Mouse (Mus musculus) cerebellum, postnatal 36 days (tissue): Measurements from ENCODE around the gene Trmt2b.
"Not testable (repeated sequence)": the region's sequence is repeated elsewhere in the genome, so short reads cannot be mapped to it uniquely, and the experiment has no call there.

Source experiments
- DNase-seq, 2 experiments: peaks; one replicate each; pipeline ENCODE4 v3.0.0; 2021 to 2022; ENCODE audit warnings: mixed read lengths in 2 of 2

The Trmt2b gene

DNA sequence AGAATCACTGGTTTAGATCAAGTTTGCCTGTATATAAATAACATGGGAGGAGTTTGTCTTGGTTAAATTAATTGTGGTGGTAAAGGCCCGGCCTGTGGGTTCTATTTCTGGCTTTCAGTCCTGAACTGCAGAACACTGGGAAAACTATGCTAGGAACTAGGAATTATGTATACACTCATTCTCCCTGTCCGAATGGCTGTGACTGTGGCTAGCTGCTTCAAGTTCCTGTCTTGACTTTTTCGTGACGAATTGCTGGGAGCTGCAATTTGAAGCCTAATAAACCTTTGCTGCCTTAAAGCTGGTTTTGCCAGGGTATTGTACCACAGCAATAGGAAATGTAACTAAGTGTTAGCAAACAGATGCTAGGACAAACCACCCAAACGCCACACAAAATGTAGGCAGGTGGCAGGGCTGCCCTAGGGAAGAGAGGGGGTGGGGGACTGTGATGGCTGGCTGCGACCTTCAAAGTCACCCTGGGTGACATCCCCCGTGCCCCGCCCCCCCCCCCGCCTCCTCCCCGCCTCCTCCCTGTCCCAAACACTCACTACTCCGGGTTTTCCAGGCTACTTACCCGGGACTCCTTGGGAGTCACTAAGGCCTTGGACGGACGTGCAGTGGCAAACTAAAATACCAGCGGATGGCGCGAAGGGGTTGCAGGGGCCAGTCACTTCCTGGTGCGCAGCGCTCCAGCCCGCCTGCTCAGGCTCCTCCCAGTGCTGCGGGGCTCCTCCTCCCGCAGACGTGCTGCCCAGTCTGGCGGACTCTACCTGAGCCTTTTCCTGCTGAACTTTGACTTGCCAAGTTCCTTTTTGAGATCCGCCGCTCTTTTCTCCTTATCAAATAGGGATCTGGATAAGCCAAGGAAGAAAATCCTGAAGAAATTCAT is at the start of gene Trmt2b:
Trmt2b (minus strand) TSS at position 710 of the 886 bp plus-strand sequence.
- peak; percentile 54 to 61 for DNase-seq

DNA sequence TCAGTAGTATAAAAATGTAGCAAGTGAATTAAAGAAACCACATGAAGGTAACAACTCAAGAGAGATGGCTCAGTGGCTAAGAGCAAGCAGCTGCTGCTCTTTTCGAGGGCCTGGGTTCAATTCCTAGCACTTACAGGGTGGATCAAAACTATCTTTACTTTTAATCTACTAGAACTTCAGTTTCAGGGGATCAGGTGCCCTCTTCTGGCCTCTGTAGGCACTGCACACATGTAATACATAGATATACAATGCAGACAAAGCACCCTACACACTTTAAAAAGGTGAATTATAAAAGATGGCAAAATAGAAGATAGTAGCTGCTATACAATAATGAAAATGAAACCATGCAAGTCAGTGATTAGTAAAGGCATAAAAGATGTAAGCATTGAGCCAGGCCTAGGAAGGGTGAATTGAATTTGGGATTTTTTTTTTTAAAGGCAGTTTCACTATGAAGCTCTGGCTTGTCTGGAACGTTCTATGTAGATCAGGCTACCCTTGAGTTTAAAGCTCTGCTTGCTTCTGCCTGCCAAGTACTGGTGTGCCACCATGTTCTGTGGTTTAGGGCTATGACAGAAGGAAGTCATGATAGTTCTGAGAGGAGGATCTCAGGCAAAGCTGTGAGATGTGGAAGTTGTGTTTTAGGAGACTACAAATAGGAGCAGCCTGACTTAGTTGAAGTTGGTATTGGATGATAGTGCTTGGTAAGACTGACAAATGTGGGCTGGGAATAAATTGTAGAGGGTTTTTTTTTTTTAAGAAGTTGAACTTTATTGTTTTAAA is 42.6 kb upstream of the Trmt2b start:
- DNase-seq, result peak in 1 of 2 experiments; percentile 19

DNA sequence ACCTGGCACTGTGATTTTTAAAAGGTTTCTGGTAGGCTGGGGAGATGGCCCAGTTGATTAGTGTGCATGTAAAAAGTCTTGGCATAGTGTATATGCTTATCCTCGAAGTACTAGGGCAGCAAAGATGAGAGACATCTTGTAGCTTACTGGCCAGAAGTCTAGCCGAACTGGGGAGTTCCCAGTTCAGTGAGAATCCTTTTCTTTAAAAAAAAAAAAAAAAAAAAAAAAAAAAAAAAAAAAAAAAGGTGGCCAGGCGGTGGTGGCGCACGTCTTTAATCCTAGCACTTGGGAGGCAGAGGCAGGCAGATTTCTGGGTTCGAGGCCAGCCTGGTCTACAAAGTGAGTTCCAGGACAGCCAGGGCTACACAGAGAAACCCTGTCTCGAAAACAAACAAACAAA is 34.4 kb upstream of the Trmt2b start:
- not testable (repeated sequence) for DNase-seq

- DNase-seq, result no peak
These were observed 31.5 kb upstream of the Trmt2b start for GRCm38 (mm10) chrX:134308275-134308634.

GRCm38 (mm10) chrX:134307534-134308274 is 30.9 kb upstream of the Trmt2b start, which contains the start of gene Cenpi:
Cenpi (plus strand) TSS chrX:134308084.
- DNase-seq, result peak; percentile 79 to 82

DNA sequence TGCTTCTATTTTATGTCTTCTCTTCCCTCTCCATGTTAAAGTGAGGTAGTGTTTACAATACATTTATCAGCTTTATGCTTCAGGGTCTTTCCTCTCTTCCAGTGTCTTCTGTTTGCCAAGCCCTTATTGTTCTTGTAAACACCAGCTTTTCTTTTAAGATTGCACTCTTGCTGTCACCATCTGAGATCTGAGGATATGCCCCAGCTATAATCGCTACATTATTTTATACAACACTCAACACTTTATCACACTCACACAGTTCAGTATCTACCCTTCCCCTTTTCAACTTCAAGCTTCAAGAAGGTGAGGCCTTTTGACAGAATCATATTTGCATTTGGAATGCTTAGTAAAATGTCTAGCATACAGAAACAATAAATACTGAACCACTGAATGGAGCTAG is 26.5 kb upstream of the Trmt2b start:
- no peak for DNase-seq

DNA sequence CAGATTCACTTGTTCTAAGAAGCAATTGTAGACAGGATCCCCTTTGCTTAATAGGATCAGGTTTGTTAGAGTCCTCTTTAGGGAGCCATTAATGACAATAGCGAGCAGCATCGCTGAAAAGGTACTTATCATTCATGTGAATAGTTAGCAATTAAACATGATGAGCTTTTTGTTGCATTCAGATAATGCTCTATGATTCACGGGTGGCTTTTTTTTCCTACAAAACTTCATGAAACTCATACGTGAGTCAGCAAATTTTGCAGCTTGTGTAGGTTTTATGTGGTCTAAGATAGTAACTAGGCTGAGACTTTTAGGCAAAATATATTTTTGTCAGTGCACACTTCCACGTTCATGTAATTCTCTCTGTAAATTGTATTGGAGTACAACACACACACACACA is 23.4 kb upstream of the Trmt2b start:
- no peak for DNase-seq

DNA sequence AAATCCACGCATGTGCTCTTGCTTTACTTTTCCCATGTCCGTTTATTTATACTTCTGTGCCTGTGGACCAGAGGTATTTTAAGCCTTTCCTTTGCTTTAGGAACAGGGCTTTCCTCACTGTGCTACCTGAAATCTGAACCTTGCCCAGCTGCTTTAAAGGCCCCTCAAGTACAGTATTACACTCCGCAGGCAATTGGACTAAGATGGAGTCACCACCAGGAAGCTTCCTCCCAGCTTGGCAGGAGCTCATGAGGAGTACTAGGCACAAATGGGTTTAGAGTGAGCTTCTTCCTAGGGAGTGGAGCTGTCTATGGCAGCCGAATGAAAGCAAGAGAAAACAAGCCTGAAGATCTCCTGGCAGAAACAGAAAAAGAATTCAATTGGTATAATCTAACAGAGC is 20.4 kb upstream of the Trmt2b start:
- DNase-seq, result peak; percentile 19 to 35

GRCm38 (mm10) chrX:134296737-134297136 is 20.0 kb upstream of the Trmt2b start:
- peak; percentile 35 to 37 for DNase-seq

- peak; percentile 59 to 61 for DNase-seq
These were observed 19.5 kb upstream of the Trmt2b start for GRCm38 (mm10) chrX:134296301-134296700.

- no peak for DNase-seq
These were observed 10.5 kb upstream of the Trmt2b start for GRCm38 (mm10) chrX:134287305-134287704.

DNA sequence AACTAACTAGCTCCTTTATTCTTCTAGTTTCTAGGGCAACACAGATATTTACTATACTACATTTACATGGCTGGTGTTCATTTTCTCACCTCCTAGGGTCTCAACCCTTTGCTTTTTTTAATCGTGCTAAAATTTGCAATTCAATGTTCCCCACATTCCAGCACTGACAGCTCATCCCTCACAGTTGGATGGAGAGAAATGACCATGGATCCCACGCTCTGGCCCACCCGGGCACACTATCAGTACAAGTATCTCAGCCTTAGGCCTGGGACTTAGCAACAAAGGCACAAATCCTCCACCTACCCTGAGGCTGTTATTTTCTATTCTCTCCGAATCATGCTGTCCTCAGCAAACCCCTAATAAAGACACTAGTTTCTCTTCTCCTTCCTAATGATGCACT is 9.0 kb upstream of the Trmt2b start:
- no peak for DNase-seq

DNA sequence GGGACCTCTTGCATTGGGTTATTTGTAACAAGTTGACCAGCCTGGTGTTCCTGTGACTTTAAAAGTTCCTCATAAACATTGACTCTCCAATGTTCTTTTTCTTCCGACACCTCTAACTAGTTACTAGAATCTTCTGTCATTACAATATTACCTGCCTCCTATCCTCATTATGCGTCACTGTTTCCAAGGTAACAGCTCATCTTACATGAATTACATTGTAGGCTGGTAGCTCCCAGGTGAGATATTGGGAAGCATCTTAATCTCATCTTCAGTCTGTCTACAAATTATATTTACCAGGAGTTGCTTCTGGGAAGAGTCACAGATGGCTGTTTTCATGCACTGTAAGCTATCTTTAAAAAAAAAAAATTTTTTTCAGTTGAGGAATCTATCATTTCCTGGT is 8.3 kb upstream of the Trmt2b start:
- no peak for DNase-seq

- DNase-seq, result no peak
These were observed 3.7 kb upstream of the Trmt2b start for GRCm38 (mm10) chrX:134280531-134280930.

DNA sequence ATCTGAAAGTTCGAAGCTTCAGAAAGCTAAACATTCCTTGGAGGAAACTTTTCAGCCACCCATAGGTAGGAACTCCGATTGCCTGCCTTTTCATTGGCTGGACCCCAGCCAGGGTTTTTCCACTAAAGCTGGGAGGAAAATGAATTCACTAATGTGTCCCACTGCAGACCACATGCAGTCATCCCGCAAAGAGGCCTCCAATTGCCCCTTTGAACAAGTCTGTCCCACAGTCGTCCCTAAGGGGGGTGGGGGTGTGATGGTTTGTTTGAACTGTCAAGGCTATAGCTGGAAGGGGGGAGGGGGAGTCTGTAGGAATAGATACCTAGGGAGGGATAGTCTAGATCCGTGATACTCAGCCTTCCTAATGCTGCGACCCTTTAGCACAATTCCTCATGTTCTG is 1.1 kb downstream of the Trmt2b start:
- peak; percentile 9 to 10 for DNase-seq

- DNase-seq, result no peak
These were observed 14.7 kb downstream of the Trmt2b start for GRCm38 (mm10) chrX:134262129-134262528.

DNA sequence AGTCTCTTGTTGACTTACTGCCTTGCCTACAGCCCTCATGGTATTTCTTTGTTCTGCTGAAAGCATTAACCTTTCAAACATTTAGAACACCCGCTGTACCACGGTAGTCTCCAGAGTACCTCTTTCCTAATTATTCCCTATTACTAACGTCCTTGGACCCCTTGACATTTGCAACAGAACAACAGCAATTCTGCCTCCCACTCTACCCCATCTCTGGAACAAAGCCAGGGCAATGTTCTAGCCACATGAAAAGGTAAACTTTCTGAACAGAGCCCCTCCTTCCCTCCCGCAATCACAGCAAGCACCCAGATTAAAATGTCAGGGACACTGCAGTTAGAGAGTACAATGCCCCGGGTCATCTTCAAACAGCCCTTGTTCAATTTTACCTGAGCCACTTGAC is 15.6 kb downstream of the Trmt2b start:
- no peak for DNase-seq

DNA sequence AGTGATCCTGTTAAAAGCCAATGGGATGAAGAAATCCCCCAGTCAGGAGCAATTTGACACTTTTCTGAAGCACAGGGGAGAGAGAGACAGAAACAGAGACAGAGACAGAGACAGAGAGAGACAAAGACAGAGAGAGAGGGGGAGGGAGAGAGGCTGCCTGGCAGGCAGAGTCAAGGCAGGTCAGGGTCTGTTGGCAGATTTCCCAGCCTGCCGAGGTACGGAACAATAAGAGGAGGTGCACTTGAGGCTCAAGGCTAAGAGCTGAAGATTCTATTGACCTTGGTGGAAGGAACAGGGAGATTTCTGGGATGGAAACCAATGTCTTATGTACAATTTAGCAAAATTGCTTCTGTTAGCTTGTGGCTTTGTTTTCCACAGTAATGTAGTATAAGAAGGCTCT is 28.6 kb downstream of the Trmt2b start:
- DNase-seq, result no peak

DNA sequence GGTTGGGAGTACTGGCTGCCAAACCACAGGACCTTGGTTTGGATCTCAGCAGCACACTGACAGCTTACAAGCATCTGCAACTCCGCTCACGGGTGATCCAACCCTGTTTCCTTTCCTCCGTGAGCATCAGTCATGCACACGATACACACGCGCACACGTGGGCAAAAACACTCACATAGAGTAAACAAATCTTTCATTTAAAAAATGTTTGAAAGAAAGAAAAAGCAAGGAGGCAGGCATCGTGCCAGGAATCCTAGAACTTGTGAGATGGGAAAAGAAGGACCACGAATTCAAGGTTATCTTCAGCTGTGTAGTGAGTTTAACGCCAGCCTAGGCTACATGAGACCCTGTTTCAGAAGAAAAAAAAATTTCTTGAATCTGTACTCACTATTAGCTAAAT is 30.8 kb downstream of the Trmt2b start:
- no peak for DNase-seq

GRCm38 (mm10) chrX:134238266-134238665 is 38.5 kb downstream of the Trmt2b start:
- no peak for DNase-seq

- no peak for DNase-seq
These were observed 43.7 kb downstream of the Trmt2b start for GRCm38 (mm10) chrX:134233048-134233447.

- no peak for DNase-seq
These were observed 54.9 kb downstream of the Trmt2b start, which contains the start of gene Nox1 for GRCm38 (mm10) chrX:134221856-134222255. Nox1 (minus strand) TSS chrX:134221956.

DNA sequence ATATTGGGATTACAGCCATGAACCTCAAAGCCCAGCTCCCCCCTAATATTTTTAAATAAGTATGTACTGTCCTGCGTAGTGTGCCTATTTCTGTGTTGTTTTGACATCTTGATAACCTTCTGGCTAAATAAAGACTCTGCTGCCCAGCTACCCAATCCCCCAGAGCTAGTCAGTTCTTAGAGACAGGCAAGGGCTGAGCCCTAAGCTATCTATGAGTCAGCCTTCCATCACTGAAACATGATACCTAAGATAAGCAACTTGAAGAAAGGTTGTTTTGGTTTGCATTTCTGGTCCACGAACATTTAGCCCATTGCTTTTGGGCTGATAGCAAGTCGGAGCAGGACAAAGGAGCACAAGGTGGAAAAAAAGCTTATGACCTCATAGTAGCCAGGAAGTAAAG is 56.2 kb downstream of the Trmt2b start:
- DNase-seq, result no peak
